Mouse (Mus musculus): Measurements from ENCODE around the gene Dip2b. TPM values are rescaled to one million over a fixed set of nuclear protein-coding genes. Genes with fewer than 3 reads are reported as not detected.

Gene Dip2b
- polyA plus RNA-seq, 1 experiment from 2014 or later, result 2.4 TPM

- H3K4me2 ChIP-seq, result no peak overlapping the region
- no peak overlapping the region for H3K27ac ChIP-seq (replicated peaks)
- H3K4me3 ChIP-seq (replicated peaks), result no peak overlapping the region
- WGBS (ENCODE audit: insufficient replicate concordance), result 65% methylated on average over 2 of the region's 2 CpGs
- H3K27me3 ChIP-seq, result no peaks in the 10 kb centered on the region
- H3K9ac ChIP-seq, result no peak overlapping the region
- no peaks in the 10 kb centered on the region for H3K36me3 ChIP-seq (replicated peaks)
- H3K4me1 ChIP-seq (replicated peaks), result no peaks in the 10 kb centered on the region
- ATAC-seq (ENCODE audit: insufficient read depth), result no peak
- no peaks in the 10 kb centered on the region for H3K9me3 ChIP-seq (replicated peaks)
Observed at GRCm38 (mm10) chr15:100268916-100269315, 230.5 kb downstream of the Dip2b start.

Other genes starting within 250 kb of the Dip2b start
- 10.0 and 10.3 TPM in 2 replicates for gene Lima1, start 163.2 kb upstream of the Dip2b start, polyA plus RNA-seq (2015; fragmentation: Nextera tagmentation; extraction: Ambion mirVana)
- gene Fam186a, start 71.6 kb upstream of the Dip2b start, polyA plus RNA-seq (2015; fragmentation: Nextera tagmentation; extraction: Ambion mirVana), result not detected in 2 replicates
- 15.0 and 15.9 TPM in 2 replicates for gene Larp4, start 68.6 kb upstream of the Dip2b start, polyA plus RNA-seq (2015; fragmentation: Nextera tagmentation; extraction: Ambion mirVana)
- gene Atf1, start 189.2 kb downstream of the Dip2b start, polyA plus RNA-seq (2015; fragmentation: Nextera tagmentation; extraction: Ambion mirVana), result 33.4 and 34.4 TPM in 2 replicates
- not detected in 2 replicates for gene Tmprss12, start 242.2 kb downstream of the Dip2b start, polyA plus RNA-seq (2015; fragmentation: Nextera tagmentation; extraction: Ambion mirVana)